Mouse (Mus musculus) hindbrain, embryonic 14.5 days (tissue): ENCODE measurements around the gene Krt72. TPM values are rescaled to one million over a fixed set of nuclear protein-coding genes. Genes with fewer than 3 reads are reported as not detected.

Experiments used
- ATAC-seq: fragments of 200-750 bp; cut with Nextera tagmentation; 2 replicates; pipeline ENCODE4 v1.8.0; 2017; ENCODE audit warnings: moderate number of reproducible peaks, mild to moderate bottlenecking, moderate TSS enrichment, moderate library complexity; ENCODE audit not compliant: low FRiP score
- DNase-seq: peaks from one replicate; pipeline ENCODE4 v3.0.0-alpha.2; 2015; ENCODE audit warnings: low spot score
- H3K27ac ChIP-seq: fragments of 300-500 bp; sonication (generic); 2 replicates; pipeline ENCODE4 v1.5.1; 2014; ENCODE audit warnings: mild to moderate bottlenecking, moderate library complexity
- H3K27me3 ChIP-seq: fragments of 300-500 bp; sonication (generic); 2 replicates; pipeline ENCODE4 v1.6.1; 2014; ENCODE audit warnings: mild to moderate bottlenecking, low read length, mixed read lengths; ENCODE audit not compliant: control insufficient read depth, insufficient read depth
- H3K36me3 ChIP-seq: fragments of 300-500 bp; sonication (generic); replicated peaks from 2 replicates; pipeline ENCODE4 v1.6.1; 2014; ENCODE audit not compliant: control insufficient read depth, insufficient read depth
- H3K4me1 ChIP-seq: fragments of 300-500 bp; sonication (generic); replicated peaks from 2 replicates; pipeline ENCODE4 v1.6.1; 2014; ENCODE audit warnings: antibody characterized with exemption, low read length, mixed read lengths; ENCODE audit not compliant: control insufficient read depth, insufficient read depth
- H3K4me2 ChIP-seq: fragments of 300-500 bp; sonication (generic); replicated peaks from 2 replicates; pipeline ENCODE4 v1.6.1; 2014; ENCODE audit warnings: mild to moderate bottlenecking, moderate library complexity
- H3K4me3 ChIP-seq: fragments of 300-500 bp; sonication (generic); replicated peaks from 2 replicates; pipeline ENCODE4 v1.5.1; 2014; ENCODE audit warnings: mild to moderate bottlenecking, low read length
- H3K9ac ChIP-seq: fragments of 300-500 bp; sonication (generic); 2 replicates; pipeline ENCODE4 v1.6.1; 2014
- H3K9me3 ChIP-seq: fragments of 300-500 bp; sonication (generic); 2 replicates; pipeline ENCODE4 v1.6.1; 2016; ENCODE audit warnings: low read length; ENCODE audit not compliant: control insufficient read depth
- WGBS: fragments of 180-500 bp; shearing (Covaris S2); extraction: QIAGEN DNeasy Blood & Tissue Kit; methylation state at CpG from one replicate; pipeline ENCODE4 v1.1.7; 2014; 5-methylcytosine and 5-hydroxymethylcytosine counted together
- polyA plus RNA-seq: library from polyadenylated mRNA; unstranded; fragments of >200 nt; fragmentation: Nextera tagmentation; extraction: Ambion mirVana; gene quantifications from 2 replicates; pipeline ENCODE4 v1.2.1, GENCODE M21; 2014

Gene Krt72
- polyA plus RNA-seq = not detected in 2 replicates

DNA sequence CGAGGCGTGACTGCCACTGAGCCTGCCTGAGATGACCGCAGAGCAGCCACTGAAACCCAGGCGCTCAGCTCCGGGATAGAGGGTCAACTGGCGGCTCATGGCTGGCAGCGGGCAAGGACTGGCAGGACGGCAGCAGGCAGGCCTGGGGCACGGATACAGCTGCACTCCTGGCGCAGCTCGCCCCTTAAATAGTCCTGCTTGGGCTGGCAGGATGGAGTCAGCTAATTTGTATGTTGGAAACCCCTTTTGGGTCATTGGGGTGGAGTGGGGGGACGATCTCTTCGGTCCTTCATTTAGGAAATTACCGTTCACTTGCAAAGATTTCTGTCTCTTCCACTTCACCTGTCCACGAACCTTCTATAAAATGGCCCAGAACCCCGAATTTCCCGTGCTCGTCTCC, at the start of gene Krt72:
Krt72 (minus strand) TSS at position 101 of the 400 bp plus-strand sequence.
- Histone ChIP-seq H3K27ac (no peak within 1 kb of the TSS), H3K27me3 (no peaks in the 10 kb centered on the region), H3K9ac (no peak within 1 kb of the TSS), H3K4me3 (no peak within 1 kb of the TSS), H3K9me3 (no peaks in the 10 kb centered on the region), H3K4me1 (peaks cover 11% of the 10 kb centered on the region; the same call in 1 of the 2 replicates), H3K4me2 (no peak within 1 kb of the TSS), H3K36me3 (no peaks in the 10 kb centered on the region)
- ATAC-seq = no peak
- 94% methylated on average over 18 of the region's 18 CpGs for WGBS
- no peak for DNase-seq

DNA sequence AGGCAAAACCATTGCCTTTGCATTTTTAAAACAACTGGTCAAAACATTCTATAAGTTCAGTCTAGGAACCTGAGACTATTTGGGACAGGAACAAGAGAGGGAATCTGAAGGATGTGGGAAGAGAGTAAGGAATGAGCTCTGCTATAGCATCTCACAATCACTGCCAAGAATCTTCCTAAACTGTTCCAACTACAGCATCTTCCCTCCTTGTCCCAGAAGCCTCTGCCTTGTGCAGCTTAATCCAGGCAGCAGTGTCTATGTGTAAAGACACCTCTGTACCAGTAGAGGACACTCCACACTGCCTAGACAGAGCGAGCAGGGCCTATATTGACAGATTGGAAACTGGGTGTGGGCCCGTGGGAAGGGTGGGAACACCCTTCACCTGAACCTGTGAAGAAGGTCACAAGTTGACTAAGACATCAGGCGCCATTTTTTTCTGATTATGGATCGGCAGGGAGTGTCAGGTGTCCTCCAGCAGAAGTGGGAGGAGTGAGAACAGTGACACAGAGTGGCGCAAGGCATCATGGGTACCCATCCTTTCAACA, 48.6 kb upstream of the Krt72 start:
- Histone ChIP-seq H3K4me1 (no peaks in the 10 kb centered on the region), H3K36me3 (no peaks in the 10 kb centered on the region), H3K27me3 (no peaks in the 10 kb centered on the region), H3K4me3 (no peak overlapping the region), H3K27ac (no peak overlapping the region), H3K9me3 (no peaks in the 10 kb centered on the region), H3K9ac (no peak overlapping the region), H3K4me2 (no peak overlapping the region)
- ATAC-seq = no peak
- WGBS = 67% methylated on average over 5 of the region's 5 CpGs
- DNase-seq = no peak

DNA sequence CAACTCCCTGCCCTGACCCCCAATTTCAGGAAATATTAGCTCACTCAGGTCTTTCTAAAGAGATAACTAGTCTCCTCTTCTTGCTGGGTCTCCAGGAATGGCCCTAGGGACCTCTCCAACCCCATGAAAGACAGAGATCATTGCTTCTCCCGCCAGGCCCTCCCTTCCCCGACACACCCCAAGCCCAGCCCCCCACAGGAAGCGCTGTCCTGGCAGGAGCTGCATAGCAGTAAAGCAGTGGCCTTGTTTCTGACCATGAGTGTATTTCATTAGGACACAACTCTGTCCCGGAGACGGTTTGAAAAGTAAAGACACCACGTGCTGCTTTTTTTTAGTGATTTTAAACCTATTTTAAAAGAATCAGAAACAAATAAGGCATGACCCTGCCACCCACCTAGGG, 46.9 kb upstream of the Krt72 start:
- no peak for DNase-seq
- WGBS = 61% methylated on average over 6 of the region's 6 CpGs
- H3K27ac ChIP-seq = no peak overlapping the region
- H3K4me2 ChIP-seq = no peak overlapping the region
- H3K36me3 ChIP-seq = no peaks in the 10 kb centered on the region
- H3K4me1 ChIP-seq = no peaks in the 10 kb centered on the region
- H3K27me3 ChIP-seq = no peaks in the 10 kb centered on the region
- no peak overlapping the region for H3K9ac ChIP-seq
- no peak overlapping the region for H3K4me3 ChIP-seq
- H3K9me3 ChIP-seq = no peaks in the 10 kb centered on the region
- ATAC-seq = no peak

DNA sequence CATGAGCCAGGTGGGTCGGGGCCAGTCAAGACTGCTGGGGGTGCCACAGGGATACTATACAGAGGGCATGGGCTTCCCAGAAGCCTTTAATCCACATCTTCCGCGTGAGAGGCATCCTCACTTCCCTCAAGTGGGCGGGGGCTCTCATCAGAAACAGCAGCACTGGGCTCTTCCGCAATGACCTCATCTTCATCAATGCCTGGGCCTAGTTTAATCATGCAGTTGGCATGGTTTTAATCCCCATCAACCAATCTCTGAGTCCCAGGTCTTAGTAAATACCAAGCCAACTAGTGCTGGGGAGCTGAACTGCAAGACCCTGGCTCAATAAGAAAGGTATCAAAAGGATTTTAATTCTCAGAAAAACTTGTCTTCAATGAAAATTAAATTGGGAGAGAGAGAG, 43.2 kb upstream of the Krt72 start:
- no peaks in the 10 kb centered on the region for H3K9me3 ChIP-seq
- no peak overlapping the region for H3K4me3 ChIP-seq
- no peak for DNase-seq
- no peaks in the 10 kb centered on the region for H3K4me1 ChIP-seq
- H3K27me3 ChIP-seq = no peaks in the 10 kb centered on the region
- no peak overlapping the region for H3K4me2 ChIP-seq
- 81% methylated on average over 5 of the region's 5 CpGs for WGBS
- H3K27ac ChIP-seq = no peak overlapping the region
- no peaks in the 10 kb centered on the region for H3K36me3 ChIP-seq
- no peak overlapping the region for H3K9ac ChIP-seq
- ATAC-seq = no peak

DNA sequence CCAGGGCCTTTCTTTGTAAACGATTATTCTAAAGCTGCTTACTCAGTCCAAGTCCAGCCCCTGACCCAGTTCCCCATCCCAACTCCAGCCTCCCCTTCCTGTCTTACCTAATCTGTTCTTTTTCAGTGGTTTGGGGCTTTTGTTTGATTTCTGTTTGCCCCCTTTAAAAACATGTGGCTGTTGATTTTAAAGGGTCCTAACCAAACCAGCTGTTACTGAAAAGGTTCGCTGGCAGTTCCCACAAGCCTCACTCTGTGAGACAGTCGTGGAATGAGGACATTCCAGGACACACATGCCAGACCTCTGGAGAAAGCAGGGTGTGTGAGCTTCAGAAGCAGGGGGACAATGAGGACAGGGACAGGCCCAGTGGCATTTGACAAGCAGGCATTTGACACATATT, 35.5 kb upstream of the Krt72 start:
- no peaks in the 10 kb centered on the region for H3K4me1 ChIP-seq
- ATAC-seq (no peak), DNase-seq (no peak)
- H3K4me3 ChIP-seq = no peak overlapping the region
- no peaks in the 10 kb centered on the region for H3K27me3 ChIP-seq
- no peaks in the 10 kb centered on the region for H3K9me3 ChIP-seq
- H3K27ac ChIP-seq = no peak overlapping the region
- H3K9ac ChIP-seq = no peak overlapping the region
- WGBS = 58% methylated on average over 3 of the region's 3 CpGs
- H3K36me3 ChIP-seq = no peaks in the 10 kb centered on the region
- no peak overlapping the region for H3K4me2 ChIP-seq

DNA sequence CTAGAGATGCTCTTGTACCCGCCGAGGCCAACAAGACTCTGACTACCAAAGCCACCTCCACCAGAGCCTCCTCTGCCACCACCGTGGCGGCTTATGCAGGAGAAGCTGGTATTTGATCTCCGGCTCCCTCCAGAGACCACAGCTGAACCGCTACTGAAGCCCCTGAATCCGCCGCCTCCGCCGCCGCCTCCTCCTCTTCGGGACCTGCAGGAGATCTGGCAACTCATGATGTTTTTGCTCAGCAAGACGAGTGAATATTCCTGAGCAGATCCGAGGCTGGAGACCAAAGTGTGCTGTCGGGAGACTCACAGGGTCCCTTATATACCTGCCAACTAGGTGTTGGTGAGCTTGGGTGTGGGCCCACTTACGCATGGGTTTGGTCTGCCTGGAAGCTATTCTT, 31.6 kb upstream of the Krt72 start, which contains the start of gene Krt2:
Krt2 (minus strand) TSS at position 295 of the 400 bp plus-strand sequence.
- no peaks in the 10 kb centered on the region for H3K27me3 ChIP-seq
- DNase-seq (no peak), ATAC-seq (no peak)
- H3K4me1 ChIP-seq = no peaks in the 10 kb centered on the region
- H3K9ac ChIP-seq = no peak within 1 kb of the TSS
- H3K9me3 ChIP-seq = no peaks in the 10 kb centered on the region
- H3K4me3 ChIP-seq = no peak within 1 kb of the TSS
- WGBS = 86% methylated on average over 16 of the region's 16 CpGs
- no peak within 1 kb of the TSS for H3K4me2 ChIP-seq
- no peaks in the 10 kb centered on the region for H3K36me3 ChIP-seq
- no peak within 1 kb of the TSS for H3K27ac ChIP-seq

DNA sequence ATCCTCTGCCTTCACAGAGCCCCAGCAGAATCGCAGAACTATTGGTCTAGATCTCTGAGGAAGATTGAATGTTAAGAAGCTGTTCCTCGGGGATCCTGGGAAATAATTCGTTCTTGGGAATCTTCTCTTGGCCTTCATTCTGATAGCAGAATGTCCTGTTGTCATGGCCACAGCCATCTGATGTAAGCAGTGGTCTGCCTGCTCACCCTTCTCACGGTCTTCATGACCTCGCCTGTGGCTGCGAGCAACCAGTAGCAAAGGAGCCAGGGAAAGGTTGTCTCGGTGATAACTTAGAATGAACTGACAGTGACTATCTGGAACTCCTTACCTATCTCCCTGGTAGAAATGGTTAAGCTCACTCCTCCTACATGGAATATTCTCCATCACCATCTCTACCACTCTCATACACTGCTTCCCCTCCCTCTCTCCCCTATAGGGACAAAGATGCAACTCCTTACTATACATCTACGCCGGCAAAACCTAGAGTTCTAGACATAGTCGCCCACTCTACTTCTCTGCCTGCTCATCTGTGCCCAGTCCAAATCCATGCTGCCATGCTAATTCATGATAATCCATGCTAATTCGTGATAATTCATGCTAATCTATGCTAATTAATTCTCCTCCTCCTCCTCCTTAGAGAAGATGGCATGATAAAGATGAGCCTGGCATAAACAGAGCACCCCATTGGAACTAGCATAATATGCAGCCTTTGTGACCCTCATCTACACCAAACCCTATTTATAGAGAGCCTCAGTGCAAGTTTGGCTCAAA, 17.0 kb upstream of the Krt72 start:
- Histone ChIP-seq H3K4me3 (no peak overlapping the region), H3K36me3 (no peaks in the 10 kb centered on the region), H3K9me3 (no peaks in the 10 kb centered on the region), H3K4me1 (peaks cover 10% of the 10 kb centered on the region; the same call in 1 of the 2 replicates), H3K9ac (no peak overlapping the region), H3K27ac (peak overlapping the region; percentile 53; the same call in 1 of the 2 replicates), H3K4me2 (no peak overlapping the region), H3K27me3 (no peaks in the 10 kb centered on the region)
- peak; percentile 27; the same call in 1 of the 2 replicates for ATAC-seq
- 57% methylated on average over 11 of the region's 11 CpGs for WGBS
- DNase-seq = no peak

DNA sequence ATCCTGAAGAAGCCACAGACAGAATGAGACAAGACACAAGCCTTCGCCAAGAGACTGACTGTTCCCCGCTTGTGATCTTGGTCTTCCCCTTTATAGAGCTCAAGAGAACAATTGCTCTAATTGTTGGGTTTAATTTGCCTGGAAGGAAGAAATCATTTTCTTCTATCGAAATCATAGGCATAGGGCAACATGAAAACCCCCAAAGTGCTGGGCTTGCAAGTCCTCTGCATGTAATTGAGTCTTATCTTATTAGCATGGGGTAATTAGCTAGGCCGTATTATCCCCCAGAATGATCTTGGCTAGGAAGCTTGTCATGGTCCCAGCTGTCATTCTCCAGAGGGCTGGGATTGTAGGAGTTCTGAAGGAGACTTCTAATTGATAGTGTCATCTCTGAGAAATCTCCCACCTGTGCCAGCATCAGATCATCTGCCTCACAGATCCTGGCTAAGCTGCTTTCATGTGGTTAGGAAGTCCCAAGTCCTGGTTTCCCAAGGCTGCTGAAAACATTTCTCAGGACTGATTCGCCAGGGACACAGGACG, 16.1 kb upstream of the Krt72 start, which contains the start of gene Krt73:
Krt73 (minus strand) TSS at position 51 of the 540 bp plus-strand sequence.
- Histone ChIP-seq H3K4me3 (no peak within 1 kb of the TSS), H3K9me3 (no peaks in the 10 kb centered on the region), H3K27me3 (no peaks in the 10 kb centered on the region), H3K4me1 (peaks cover 10% of the 10 kb centered on the region; the same call in 1 of the 2 replicates), H3K36me3 (no peaks in the 10 kb centered on the region), H3K4me2 (no peak within 1 kb of the TSS), H3K9ac (no peak within 1 kb of the TSS), H3K27ac (peak within 1 kb of the TSS; percentile 56)
- DNase-seq (no peak), ATAC-seq (peak; percentile 48; the same call in 1 of the 2 replicates)
- WGBS = 64% methylated on average over 6 of the region's 6 CpGs

DNA sequence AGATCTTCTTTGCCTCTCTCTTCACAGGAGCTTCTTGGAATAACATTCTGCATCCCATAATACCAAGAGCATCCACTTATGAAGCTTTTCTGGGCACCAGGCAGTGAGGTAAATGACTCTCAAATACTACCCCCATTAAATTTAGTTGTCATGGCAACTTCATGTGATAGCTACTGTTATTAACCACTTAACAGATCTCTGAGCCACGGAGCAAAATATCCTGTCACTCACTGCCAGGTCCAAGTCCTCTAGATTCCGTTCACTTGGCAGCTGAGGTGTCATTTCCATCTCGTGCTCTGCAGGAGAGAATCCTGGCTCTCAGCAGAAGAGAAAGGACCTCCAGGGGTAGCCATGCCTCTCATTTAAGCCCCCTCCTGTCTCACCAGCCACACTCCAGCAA, 4.6 kb upstream of the Krt72 start:
- no peaks in the 10 kb centered on the region for H3K27me3 ChIP-seq
- no peak overlapping the region; the same call in 1 of the 2 replicates for H3K27ac ChIP-seq
- H3K4me1 ChIP-seq = peaks cover 12% of the 10 kb centered on the region; the same call in 1 of the 2 replicates
- no peak for ATAC-seq
- H3K9ac ChIP-seq = no peak overlapping the region
- no peak for DNase-seq
- H3K4me2 ChIP-seq = no peak overlapping the region
- 18% methylated on average over 3 of the region's 3 CpGs for WGBS
- H3K9me3 ChIP-seq = no peaks in the 10 kb centered on the region
- H3K36me3 ChIP-seq = no peaks in the 10 kb centered on the region
- no peak overlapping the region for H3K4me3 ChIP-seq
